Mouse (Mus musculus): ENCODE results near the gene Pkn2.

DNA sequence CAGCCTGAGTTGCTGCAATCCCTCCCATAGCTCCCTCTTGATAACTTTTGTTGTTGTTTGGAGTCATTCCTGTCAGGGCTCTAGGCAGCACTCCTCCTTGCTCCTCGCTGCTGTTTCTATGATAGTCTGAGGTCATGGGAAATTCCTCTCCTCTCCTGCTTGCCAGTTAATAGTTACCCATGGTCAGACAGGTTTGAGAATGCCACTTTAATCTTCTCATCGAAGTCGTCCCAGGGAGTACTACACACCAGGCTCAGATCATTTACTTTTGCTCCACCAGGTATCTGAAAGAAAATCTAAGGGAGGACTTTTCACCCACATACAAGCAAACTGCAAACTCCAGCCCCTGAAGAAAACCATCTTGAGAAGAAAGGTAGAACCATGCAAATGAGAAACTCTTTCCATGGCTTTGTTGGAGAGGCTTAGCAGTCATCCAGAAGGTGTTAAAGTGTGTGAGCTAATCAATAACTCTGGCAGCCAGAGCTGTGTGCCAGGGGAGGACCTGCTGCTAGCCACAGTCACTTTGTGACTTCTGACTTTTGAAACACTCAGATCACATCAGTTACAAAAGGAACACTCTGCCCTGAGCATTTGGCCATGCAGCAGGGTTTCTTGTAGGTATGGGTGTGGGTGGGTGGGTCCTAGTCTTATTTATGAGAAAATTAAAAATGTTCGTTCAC is 36.1 kb upstream of the Pkn2 start:
- TF ChIP-seq CTCF (IDR thresholded peaks at IDR 0.05; ENCODE audit: extremely low read depth, insufficient read depth, insufficient read length, insufficient replicate concordance) (no peak), POLR2A (IDR thresholded peaks at IDR 0.05; ENCODE audit: low read depth, low read length) (no peak)

Data from spleen, adult 2 months (tissue).